Mouse (Mus musculus): Measurements from ENCODE around the gene Piga. TPM values are rescaled to one million over a fixed set of nuclear protein-coding genes. Genes with fewer than 3 reads are reported as not detected.

Piga gene
- polyA plus RNA-seq, 1 experiment from 2014 or later: 14.2 TPM

DNA sequence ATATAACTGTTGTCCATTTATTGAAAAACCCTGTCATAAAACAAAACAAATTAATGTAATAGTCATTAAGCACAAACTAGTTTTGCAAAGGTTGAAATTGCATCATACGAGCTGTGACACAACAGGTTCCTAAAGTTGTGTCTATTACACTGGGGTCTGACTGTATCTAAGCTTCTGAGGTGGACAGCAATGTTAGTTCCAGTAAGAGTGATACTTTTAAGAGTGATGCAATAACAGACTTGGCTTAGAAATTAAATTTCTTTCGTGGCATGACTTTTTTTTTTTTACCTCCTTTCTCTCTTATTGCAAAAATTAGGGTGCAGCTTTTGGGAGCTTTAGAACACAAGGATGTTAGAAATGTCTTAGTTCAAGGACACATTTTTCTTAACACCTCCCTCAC lies 8.6 kb downstream of the Piga start:
- ATAC-seq (ENCODE audit: low FRiP score): no peak
- Histone ChIP-seq H3K27me3 (ENCODE audit: control insufficient read depth, insufficient read depth, low read length) (no peaks in the 10 kb centered on the region), H3K27ac (ENCODE audit: low read depth, low read length) (no peak overlapping the region), H3K9me3 (ENCODE audit: control insufficient read depth, low read length) (no peaks in the 10 kb centered on the region), H3K4me2 (replicated peaks; ENCODE audit: low read depth, low read length) (no peak overlapping the region), H3K9ac (ENCODE audit: low read depth, low read length) (no peak overlapping the region), H3K36me3 (ENCODE audit: control insufficient read depth, insufficient read depth, low read length) (no peaks in the 10 kb centered on the region), H3K4me1 (replicated peaks; ENCODE audit: control insufficient read depth, insufficient read depth, low read length) (no peaks in the 10 kb centered on the region), H3K4me3 (ENCODE audit: low read depth, low read length) (no peak overlapping the region)
- DNase-seq (ENCODE audit: low spot score): no peak
- WGBS: 89% methylated on average over 2 of the region's 2 CpGs

DNA sequence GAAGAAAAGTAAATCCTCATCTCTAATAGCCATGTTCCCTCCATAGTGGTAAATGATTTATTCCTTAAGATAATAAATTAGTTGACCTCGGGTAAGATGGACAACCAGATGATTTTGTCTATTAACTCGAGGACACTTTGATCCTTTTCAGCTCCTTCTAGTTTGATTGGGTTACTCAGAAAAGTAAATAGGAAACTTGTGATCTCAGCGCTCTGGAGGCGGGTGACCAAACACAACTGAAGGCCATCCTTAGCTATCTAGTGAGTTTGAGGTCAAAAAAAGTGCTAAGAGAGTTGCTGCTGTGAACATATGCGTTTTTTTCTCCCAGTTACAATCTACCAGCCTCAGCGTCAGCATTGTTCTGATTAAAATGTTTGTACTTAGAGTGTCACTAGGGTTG lies 11.0 kb downstream of the Piga start:
- no peaks in the 10 kb centered on the region for H3K36me3 ChIP-seq (ENCODE audit: control insufficient read depth, insufficient read depth, low read length)
- no peak overlapping the region for H3K4me3 ChIP-seq (ENCODE audit: low read depth, low read length)
- no peaks in the 10 kb centered on the region for H3K9me3 ChIP-seq (ENCODE audit: control insufficient read depth, low read length)
- H3K27me3 ChIP-seq (ENCODE audit: control insufficient read depth, insufficient read depth, low read length): no peaks in the 10 kb centered on the region
- no peak overlapping the region for H3K27ac ChIP-seq (ENCODE audit: low read depth, low read length)
- DNase-seq (ENCODE audit: low spot score) (no peak), ATAC-seq (ENCODE audit: low FRiP score) (no peak)
- no peaks in the 10 kb centered on the region for H3K4me1 ChIP-seq (replicated peaks; ENCODE audit: control insufficient read depth, insufficient read depth, low read length)
- no peak overlapping the region for H3K9ac ChIP-seq (ENCODE audit: low read depth, low read length)
- no peak overlapping the region for H3K4me2 ChIP-seq (replicated peaks; ENCODE audit: low read depth, low read length)
- 89% methylated on average over 6 of the region's 6 CpGs for WGBS

DNA sequence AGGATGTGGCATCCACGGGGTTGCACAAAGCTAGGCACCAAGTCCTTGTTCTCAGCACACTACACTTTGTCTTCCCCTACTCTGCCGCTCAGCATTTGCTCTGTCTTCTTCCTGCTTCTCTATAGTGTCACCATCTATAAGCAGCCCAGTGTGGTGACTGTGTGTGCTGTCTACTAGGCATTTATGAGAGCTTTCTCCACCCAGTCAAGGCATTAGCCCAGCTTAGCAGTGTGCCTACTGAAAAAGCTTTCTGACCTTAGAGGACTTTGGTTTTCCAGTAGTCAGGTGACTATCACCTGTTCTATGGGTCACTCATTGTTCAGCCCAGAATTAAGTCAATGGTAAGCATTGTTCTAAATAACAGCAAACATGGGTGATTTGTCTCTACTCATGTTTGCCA lies 11.5 kb downstream of the Piga start:
- Histone ChIP-seq H3K36me3 (ENCODE audit: control insufficient read depth, insufficient read depth, low read length) (no peaks in the 10 kb centered on the region), H3K9me3 (ENCODE audit: control insufficient read depth, low read length) (no peaks in the 10 kb centered on the region), H3K4me2 (replicated peaks; ENCODE audit: low read depth, low read length) (no peak overlapping the region), H3K9ac (ENCODE audit: low read depth, low read length) (no peak overlapping the region), H3K4me1 (replicated peaks; ENCODE audit: control insufficient read depth, insufficient read depth, low read length) (no peaks in the 10 kb centered on the region), H3K27me3 (ENCODE audit: control insufficient read depth, insufficient read depth, low read length) (no peaks in the 10 kb centered on the region), H3K27ac (ENCODE audit: low read depth, low read length) (no peak overlapping the region), H3K4me3 (ENCODE audit: low read depth, low read length) (no peak overlapping the region)
- DNase-seq (ENCODE audit: low spot score) (no peak), ATAC-seq (ENCODE audit: low FRiP score) (no peak)
- 93% methylated on average over 2 of the region's 2 CpGs for WGBS

DNA sequence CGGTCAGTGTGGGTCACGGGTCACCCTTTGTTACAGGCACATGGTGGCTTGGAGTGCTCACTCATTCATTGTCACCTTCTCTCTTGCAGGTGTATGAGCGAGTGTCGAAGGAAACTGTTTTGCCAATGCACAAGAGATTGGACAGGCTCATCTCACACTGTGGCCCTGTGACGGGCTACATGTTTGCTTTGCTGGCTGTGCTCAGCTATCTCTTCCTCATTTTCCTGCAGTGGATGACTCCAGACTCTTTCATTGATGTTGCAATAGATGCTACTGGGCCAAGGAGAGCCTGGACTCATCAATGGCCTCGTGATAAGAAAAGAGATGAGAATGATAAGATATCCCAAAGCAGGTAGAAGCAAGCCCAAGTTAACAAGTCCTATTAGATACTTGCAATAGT lies 12.0 kb downstream of the Piga start:
- DNase-seq (ENCODE audit: low spot score) (no peak), ATAC-seq (ENCODE audit: low FRiP score) (no peak)
- H3K9ac ChIP-seq (ENCODE audit: low read depth, low read length): no peak overlapping the region
- no peaks in the 10 kb centered on the region for H3K27me3 ChIP-seq (ENCODE audit: control insufficient read depth, insufficient read depth, low read length)
- no peaks in the 10 kb centered on the region for H3K36me3 ChIP-seq (ENCODE audit: control insufficient read depth, insufficient read depth, low read length)
- no peak overlapping the region for H3K4me3 ChIP-seq (ENCODE audit: low read depth, low read length)
- H3K27ac ChIP-seq (ENCODE audit: low read depth, low read length): no peak overlapping the region
- 91% methylated on average over 6 of the region's 6 CpGs for WGBS
- H3K9me3 ChIP-seq (ENCODE audit: control insufficient read depth, low read length): no peaks in the 10 kb centered on the region
- no peak overlapping the region for H3K4me2 ChIP-seq (replicated peaks; ENCODE audit: low read depth, low read length)
- no peaks in the 10 kb centered on the region for H3K4me1 ChIP-seq (replicated peaks; ENCODE audit: control insufficient read depth, insufficient read depth, low read length)

DNA sequence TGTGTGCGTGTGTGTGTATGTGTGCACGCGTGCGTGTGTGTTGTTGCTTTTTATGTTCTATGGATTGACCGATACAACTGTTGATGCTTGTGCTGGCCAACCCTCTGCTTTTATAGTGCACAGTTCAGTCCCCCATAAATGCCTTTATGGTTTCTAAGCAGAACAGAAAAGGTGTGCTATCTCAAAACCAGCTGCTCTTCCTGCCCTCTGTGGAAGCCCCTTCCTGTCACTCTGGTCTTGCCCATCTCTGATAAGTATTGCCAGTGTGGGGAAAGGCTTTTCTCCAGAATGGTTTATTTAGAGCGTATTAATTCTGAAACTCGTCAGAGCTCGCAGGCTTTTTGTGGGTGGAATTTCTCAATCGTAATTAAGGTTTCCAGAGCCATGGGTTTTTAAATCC lies 13.1 kb downstream of the Piga start:
- 95% methylated on average over 5 of the region's 9 CpGs for WGBS
- ATAC-seq (ENCODE audit: low FRiP score) (no peak), DNase-seq (ENCODE audit: low spot score) (no peak)
- H3K36me3 ChIP-seq (ENCODE audit: control insufficient read depth, insufficient read depth, low read length): no peaks in the 10 kb centered on the region
- H3K4me3 ChIP-seq (ENCODE audit: low read depth, low read length): no peak overlapping the region
- no peak overlapping the region for H3K9ac ChIP-seq (ENCODE audit: low read depth, low read length)
- H3K4me2 ChIP-seq (replicated peaks; ENCODE audit: low read depth, low read length): no peak overlapping the region
- no peaks in the 10 kb centered on the region for H3K27me3 ChIP-seq (ENCODE audit: control insufficient read depth, insufficient read depth, low read length)
- H3K4me1 ChIP-seq (replicated peaks; ENCODE audit: control insufficient read depth, insufficient read depth, low read length): no peaks in the 10 kb centered on the region
- H3K27ac ChIP-seq (ENCODE audit: low read depth, low read length): no peak overlapping the region
- no peaks in the 10 kb centered on the region for H3K9me3 ChIP-seq (ENCODE audit: control insufficient read depth, low read length)

DNA sequence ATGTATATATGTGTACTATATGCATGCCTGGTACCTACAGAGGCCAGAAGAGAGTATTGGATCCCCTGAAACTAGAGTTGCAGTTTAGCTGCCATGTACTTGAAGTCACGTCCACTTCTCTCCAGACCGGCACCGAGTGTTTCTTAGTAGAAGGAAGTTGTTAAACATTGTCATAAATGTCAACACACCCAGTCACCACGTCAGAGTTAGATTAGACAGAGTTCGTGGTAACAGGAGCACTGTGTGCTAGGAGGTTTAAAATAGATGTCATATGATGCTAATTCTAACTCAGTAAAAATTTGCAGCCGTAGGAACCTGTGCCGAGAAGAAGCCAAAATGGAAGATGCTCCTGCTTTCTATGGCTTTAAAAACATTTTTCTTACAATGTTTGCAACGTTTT lies 17.1 kb downstream of the Piga start, which contains the start of gene Asb11:
Gene Asb11 (plus strand): TSS at position 286 of the 400 bp plus-strand sequence.
- Histone ChIP-seq H3K4me3 (ENCODE audit: low read depth, low read length) (no peak within 1 kb of the TSS), H3K9ac (ENCODE audit: low read depth, low read length) (no peak within 1 kb of the TSS), H3K27ac (ENCODE audit: low read depth, low read length) (no peak within 1 kb of the TSS), H3K4me2 (replicated peaks; ENCODE audit: low read depth, low read length) (no peak within 1 kb of the TSS), H3K9me3 (ENCODE audit: control insufficient read depth, low read length) (no peaks in the 10 kb centered on the region), H3K36me3 (ENCODE audit: control insufficient read depth, insufficient read depth, low read length) (no peaks in the 10 kb centered on the region), H3K4me1 (replicated peaks; ENCODE audit: control insufficient read depth, insufficient read depth, low read length) (no peaks in the 10 kb centered on the region), H3K27me3 (ENCODE audit: control insufficient read depth, insufficient read depth, low read length) (no peaks in the 10 kb centered on the region)
- no peak for ATAC-seq (ENCODE audit: low FRiP score)
- WGBS: 80% methylated on average over 8 of the region's 8 CpGs
- DNase-seq (ENCODE audit: low spot score): no peak

DNA sequence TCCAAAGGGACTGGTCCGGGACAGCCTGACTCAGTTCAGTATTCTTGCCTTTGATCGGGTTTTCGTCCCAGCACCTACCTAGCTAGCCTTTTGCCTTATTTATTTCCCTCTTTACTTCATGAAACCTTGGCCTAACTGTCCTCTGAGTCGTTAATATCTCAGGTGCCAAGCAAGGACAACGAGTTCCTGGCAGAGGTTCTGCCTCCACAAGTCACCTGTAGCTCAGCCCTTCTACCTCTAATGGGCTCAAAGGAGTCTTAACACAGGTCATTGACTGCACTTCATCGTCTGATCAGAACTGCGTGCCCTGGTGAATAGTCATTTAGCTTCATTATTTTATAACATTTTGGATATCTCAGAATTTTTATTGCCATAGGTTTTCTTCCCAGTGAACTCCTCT lies 19.9 kb downstream of the Piga start:
- H3K4me1 ChIP-seq (replicated peaks; ENCODE audit: control insufficient read depth, insufficient read depth, low read length): no peaks in the 10 kb centered on the region
- H3K4me2 ChIP-seq (replicated peaks; ENCODE audit: low read depth, low read length): no peak overlapping the region
- H3K27me3 ChIP-seq (ENCODE audit: control insufficient read depth, insufficient read depth, low read length): no peaks in the 10 kb centered on the region
- no peak overlapping the region for H3K9ac ChIP-seq (ENCODE audit: low read depth, low read length)
- 86% methylated on average over 7 of the region's 7 CpGs for WGBS
- no peaks in the 10 kb centered on the region for H3K9me3 ChIP-seq (ENCODE audit: control insufficient read depth, low read length)
- no peak overlapping the region for H3K4me3 ChIP-seq (ENCODE audit: low read depth, low read length)
- H3K27ac ChIP-seq (ENCODE audit: low read depth, low read length): no peak overlapping the region
- no peak for ATAC-seq (ENCODE audit: low FRiP score)
- H3K36me3 ChIP-seq (ENCODE audit: control insufficient read depth, insufficient read depth, low read length): no peaks in the 10 kb centered on the region
- no peak for DNase-seq (ENCODE audit: low spot score)

DNA sequence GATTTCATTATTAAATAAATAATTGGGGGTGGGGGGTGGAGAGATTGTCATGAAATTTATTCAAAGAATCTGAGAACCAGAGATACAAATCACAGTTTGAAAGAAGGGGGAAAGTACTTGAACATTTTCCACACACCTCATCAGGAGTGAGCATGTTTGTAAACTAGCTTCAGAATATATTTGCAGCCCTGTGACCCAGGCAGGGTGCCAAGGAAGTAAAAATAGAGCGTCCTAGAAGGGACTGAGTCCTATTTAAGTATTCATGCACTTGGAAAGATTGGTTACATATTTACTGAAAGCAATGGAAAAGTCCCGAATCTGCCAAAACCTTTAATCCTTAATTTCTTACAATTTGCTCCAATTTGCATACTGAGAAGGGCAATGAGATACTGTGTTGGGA lies 20.6 kb downstream of the Piga start:
- WGBS: 81% methylated on average over 2 of the region's 2 CpGs
- ATAC-seq (ENCODE audit: low FRiP score) (no peak), DNase-seq (ENCODE audit: low spot score) (no peak)
- H3K4me2 ChIP-seq (replicated peaks; ENCODE audit: low read depth, low read length): no peak overlapping the region
- no peaks in the 10 kb centered on the region for H3K9me3 ChIP-seq (ENCODE audit: control insufficient read depth, low read length)
- no peaks in the 10 kb centered on the region for H3K4me1 ChIP-seq (replicated peaks; ENCODE audit: control insufficient read depth, insufficient read depth, low read length)
- H3K27ac ChIP-seq (ENCODE audit: low read depth, low read length): no peak overlapping the region
- H3K9ac ChIP-seq (ENCODE audit: low read depth, low read length): no peak overlapping the region
- no peaks in the 10 kb centered on the region for H3K27me3 ChIP-seq (ENCODE audit: control insufficient read depth, insufficient read depth, low read length)
- H3K36me3 ChIP-seq (ENCODE audit: control insufficient read depth, insufficient read depth, low read length): no peaks in the 10 kb centered on the region
- no peak overlapping the region for H3K4me3 ChIP-seq (ENCODE audit: low read depth, low read length)

DNA sequence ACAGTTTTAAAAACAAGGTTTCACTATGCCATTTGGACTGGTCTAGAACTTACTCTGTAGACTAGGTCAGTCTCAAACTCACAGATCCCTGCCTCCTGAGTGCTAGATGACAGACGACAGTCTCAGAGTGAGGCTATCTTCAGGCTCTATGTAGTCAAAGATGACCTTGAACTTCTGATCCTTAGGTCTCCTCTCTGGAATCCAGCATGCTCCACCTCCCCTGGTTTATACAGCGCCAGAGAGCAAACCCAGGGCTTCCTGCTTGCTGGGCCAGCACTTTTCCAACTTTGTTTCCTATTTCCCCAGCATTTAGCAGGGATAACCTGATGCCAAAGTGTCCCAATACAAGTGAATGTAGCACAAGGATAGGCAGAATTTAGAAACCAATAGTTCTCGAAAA lies 21.1 kb downstream of the Piga start:
- H3K4me2 ChIP-seq (replicated peaks; ENCODE audit: low read depth, low read length): no peak overlapping the region
- ATAC-seq (ENCODE audit: low FRiP score) (no peak), DNase-seq (ENCODE audit: low spot score) (no peak)
- no peak overlapping the region for H3K9ac ChIP-seq (ENCODE audit: low read depth, low read length)
- H3K27me3 ChIP-seq (ENCODE audit: control insufficient read depth, insufficient read depth, low read length): no peaks in the 10 kb centered on the region
- H3K36me3 ChIP-seq (ENCODE audit: control insufficient read depth, insufficient read depth, low read length): no peaks in the 10 kb centered on the region
- no peaks in the 10 kb centered on the region for H3K4me1 ChIP-seq (replicated peaks; ENCODE audit: control insufficient read depth, insufficient read depth, low read length)
- WGBS: 84% methylated on average over 3 of the region's 3 CpGs
- H3K9me3 ChIP-seq (ENCODE audit: control insufficient read depth, low read length): no peaks in the 10 kb centered on the region
- H3K4me3 ChIP-seq (ENCODE audit: low read depth, low read length): no peak overlapping the region
- no peak overlapping the region for H3K27ac ChIP-seq (ENCODE audit: low read depth, low read length)
